Mouse (Mus musculus): ENCODE results near the gene Hs2st1.

DNA sequence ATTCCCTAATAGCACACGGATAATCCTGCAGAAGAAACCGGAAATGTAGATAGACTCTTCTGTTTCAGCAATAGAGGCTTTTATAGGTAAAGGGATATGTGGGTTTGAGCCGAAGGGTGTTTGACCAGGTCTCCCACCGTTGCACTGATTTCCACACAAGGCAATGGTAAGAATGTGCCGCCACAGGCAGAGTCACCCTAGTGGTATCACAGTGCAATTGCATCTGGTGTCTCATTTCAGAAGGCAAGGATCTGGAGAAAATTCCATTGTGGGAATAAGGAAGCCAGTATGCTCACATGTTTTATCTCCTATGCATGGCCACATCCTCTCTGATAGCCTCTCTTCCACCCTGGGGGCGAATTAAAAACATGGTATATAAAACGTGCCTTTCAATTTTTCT lies 171.8 kb downstream of the Hs2st1 start:
- TF ChIP-seq POLR2A (IDR thresholded peaks at IDR 0.05; ENCODE audit: borderline replicate concordance, extremely low read depth, insufficient read depth, insufficient read length, poor library complexity, severe bottlenecking) (no peak), CTCF (IDR thresholded peaks at IDR 0.05; ENCODE audit: borderline replicate concordance, extremely low read depth, insufficient read depth, insufficient read length) (peak; percentile 43; the same call in 1 of the 2 replicates)

Measured in brain, embryonic 14.5 days (tissue).